Mouse (Mus musculus): Measurements from ENCODE around the gene Gtf2h1.

The Gtf2h1 gene

GRCm38 (mm10) chr7:46851026-46851425, 55.1 kb downstream of the Gtf2h1 start:
- DNase-seq (ENCODE audit: low read depth): peak; percentile 40

GRCm38 (mm10) chr7:46852666-46853065, 56.8 kb downstream of the Gtf2h1 start:
- DNase-seq (ENCODE audit: low read depth): no peak

- DNase-seq (ENCODE audit: low read depth): no peak
These were observed 57.5 kb downstream of the Gtf2h1 start for GRCm38 (mm10) chr7:46853365-46853764.

- DNase-seq (ENCODE audit: low read depth): no peak
These were observed 60.1 kb downstream of the Gtf2h1 start for GRCm38 (mm10) chr7:46855866-46856560.

- no peak for DNase-seq (ENCODE audit: low read depth)
These were observed 61.5 kb downstream of the Gtf2h1 start for GRCm38 (mm10) chr7:46857436-46857835.

GRCm38 (mm10) chr7:46859031-46859430, 63.1 kb downstream of the Gtf2h1 start:
- peak; percentile 30 for DNase-seq (ENCODE audit: low read depth)

GRCm38 (mm10) chr7:46860996-46861395, 65.1 kb downstream of the Gtf2h1 start, which contains the start of gene Ldhc:
Gene Ldhc (plus strand): TSS chr7:46861203.
- DNase-seq (ENCODE audit: low read depth): no peak

- no peak for DNase-seq (ENCODE audit: low read depth)
These were observed 76.1 kb downstream of the Gtf2h1 start for GRCm38 (mm10) chr7:46871988-46872387.

Measured in NIH3T3 (cell line).